Mouse (Mus musculus) brain, embryonic 14.5 days (tissue): ENCODE measurements at regions not wholly inside any gene's neighbourhood (a gene's known extent, or its start where the extent isn't known, plus 50 kb on each side); places are given as distances from the start of the nearest gene placed in this dataset.

Experiments used
- CTCF ChIP-seq: fragments of 200-500 bp; IDR thresholded peaks from 2 replicates; pipeline ENCODE4 v1.5.1; 2012; ENCODE audit warnings: inconsistent platforms, mild to moderate bottlenecking, moderate library complexity, borderline replicate concordance; ENCODE audit not compliant: insufficient read depth, insufficient read length; ENCODE audit errors: extremely low read depth
- POLR2A ChIP-seq: fragments of 200-500 bp; IDR thresholded peaks from 2 replicates; pipeline ENCODE4 v1.6.1; 2012; ENCODE audit warnings: mild to moderate bottlenecking, inconsistent platforms, borderline replicate concordance; ENCODE audit not compliant: poor library complexity, insufficient read depth, insufficient read length, severe bottlenecking; ENCODE audit errors: extremely low read depth

GRCm38 (mm10) chr13:54873882-54874281, 75.3 kb upstream of the Unc5a start:
- TF ChIP-seq POLR2A (no peak), CTCF (no peak)
